Mouse (Mus musculus): ENCODE data around the gene Kif21b. TPM values are rescaled to one million over a fixed set of nuclear protein-coding genes. Genes with fewer than 3 reads are reported as not detected.
A peak's percentile ranks its signal among the peaks of the same experiment; 100 is the strongest.

Kif21b gene
- polyA plus RNA-seq, 1 experiment from 2014 or later = 1.1 TPM

GRCm38 (mm10) chr1:136128944-136129589 is 2.1 kb upstream of the Kif21b start:
- Histone ChIP-seq H3K4me2 (no peak overlapping the region), H3K27me3 (no peaks in the 10 kb centered on the region), H3K36me3 (no peaks in the 10 kb centered on the region), H3K4me3 (replicated peaks) (no peak overlapping the region), H3K9me3 (replicated peaks) (no peaks in the 10 kb centered on the region), H3K9ac (no peak overlapping the region), H3K4me1 (replicated peaks) (peaks cover 77% of the 10 kb centered on the region), H3K27ac (no peak overlapping the region; the same call in 1 of the 2 replicates)
- WGBS (ENCODE audit: insufficient replicate concordance) = 57% methylated on average over 4 of the region's 4 CpGs
- DNase-seq = no peak
- no peak for ATAC-seq (ENCODE audit: low read depth)

- Histone ChIP-seq H3K9ac (no peak overlapping the region), H3K4me1 (replicated peaks) (peaks cover 84% of the 10 kb centered on the region), H3K36me3 (no peaks in the 10 kb centered on the region), H3K27me3 (no peaks in the 10 kb centered on the region), H3K9me3 (replicated peaks) (no peaks in the 10 kb centered on the region), H3K27ac (no peak overlapping the region), H3K4me3 (replicated peaks) (no peak overlapping the region), H3K4me2 (peak overlapping the region; percentile 99; the same call in 1 of the 2 replicates)
- DNase-seq (no peak), ATAC-seq (ENCODE audit: low read depth) (no peak)
- 49% methylated on average over 3 of the region's 3 CpGs for WGBS (ENCODE audit: insufficient replicate concordance)
Measured at GRCm38 (mm10) chr1:136130107-136130506, 1.1 kb upstream of the Kif21b start.

GRCm38 (mm10) chr1:136131603-136132291 is 558 bp downstream of the Kif21b start:
- no peak for ATAC-seq (ENCODE audit: low read depth)
- peak overlapping the region; percentile 6; the same call in 1 of the 2 replicates for H3K27ac ChIP-seq

GRCm38 (mm10) chr1:136132386-136133201 is 1.4 kb downstream of the Kif21b start:
- DNase-seq (no peak), ATAC-seq (ENCODE audit: low read depth) (no peak)
- no peaks in the 10 kb centered on the region for H3K36me3 ChIP-seq
- H3K9ac ChIP-seq = peak overlapping the region; percentile 80
- no peaks in the 10 kb centered on the region for H3K9me3 ChIP-seq (replicated peaks)
- 35% methylated on average over 10 of the region's 10 CpGs for WGBS (ENCODE audit: insufficient replicate concordance)
- H3K4me2 ChIP-seq = peak overlapping the region; percentile 99
- H3K27ac ChIP-seq = no peak overlapping the region
- H3K4me3 ChIP-seq (replicated peaks) = peak overlapping the region; percentile 74
- no peaks in the 10 kb centered on the region for H3K27me3 ChIP-seq
- peaks cover 94% of the 10 kb centered on the region for H3K4me1 ChIP-seq (replicated peaks)

More at GRCm38 (mm10) chr1:136131603-136132291, 558 bp downstream of the Kif21b start:
- Histone ChIP-seq H3K4me3 (replicated peaks) (peak overlapping the region; percentile 74), H3K9ac (peak overlapping the region; percentile 80), H3K9me3 (replicated peaks) (no peaks in the 10 kb centered on the region), H3K36me3 (no peaks in the 10 kb centered on the region), H3K4me1 (replicated peaks) (peaks cover 91% of the 10 kb centered on the region), H3K4me2 (peak overlapping the region; percentile 99), H3K27me3 (no peaks in the 10 kb centered on the region)
- no peak for DNase-seq
- WGBS (ENCODE audit: insufficient replicate concordance) = under 1% methylated on average over 43 of the region's 43 CpGs

- peaks cover 97% of the 10 kb centered on the region for H3K4me1 ChIP-seq (replicated peaks)
- no peak for DNase-seq
- no peaks in the 10 kb centered on the region for H3K27me3 ChIP-seq
- no peaks in the 10 kb centered on the region for H3K36me3 ChIP-seq
- no peak for ATAC-seq (ENCODE audit: low read depth)
- H3K4me3 ChIP-seq (replicated peaks) = no peak overlapping the region
- H3K9ac ChIP-seq = peak overlapping the region; percentile 19; the same call in 1 of the 2 replicates
- H3K9me3 ChIP-seq (replicated peaks) = no peaks in the 10 kb centered on the region
- WGBS (ENCODE audit: insufficient replicate concordance) = 41% methylated on average over 13 of the region's 13 CpGs
- peak overlapping the region; percentile 84 for H3K27ac ChIP-seq
- peak overlapping the region; percentile 99 for H3K4me2 ChIP-seq
Measured at GRCm38 (mm10) chr1:136133570-136134240, 2.5 kb downstream of the Kif21b start.

GRCm38 (mm10) chr1:136134547-136134946 is 3.4 kb downstream of the Kif21b start:
- ATAC-seq (ENCODE audit: low read depth) (no peak), DNase-seq (no peak)
- Histone ChIP-seq H3K9me3 (replicated peaks) (no peaks in the 10 kb centered on the region), H3K4me3 (replicated peaks) (no peak overlapping the region), H3K36me3 (no peaks in the 10 kb centered on the region), H3K4me2 (peak overlapping the region; percentile 99), H3K27me3 (no peaks in the 10 kb centered on the region), H3K27ac (peak overlapping the region; percentile 84), H3K4me1 (replicated peaks) (peaks cover 97% of the 10 kb centered on the region), H3K9ac (peak overlapping the region; percentile 58)
- WGBS (ENCODE audit: insufficient replicate concordance) = 16% methylated on average over 2 of the region's 2 CpGs

GRCm38 (mm10) chr1:136135046-136135445 is 3.9 kb downstream of the Kif21b start:
- no peaks in the 10 kb centered on the region for H3K36me3 ChIP-seq
- ATAC-seq (ENCODE audit: low read depth) = peak; percentile 78
- peak; percentile 76 for DNase-seq
- H3K4me1 ChIP-seq (replicated peaks) = peaks cover 99% of the 10 kb centered on the region
- no peak overlapping the region for H3K4me3 ChIP-seq (replicated peaks)
- WGBS (ENCODE audit: insufficient replicate concordance) = 12% methylated on average over 1 of the region's 1 CpGs
- peak overlapping the region; percentile 84 for H3K27ac ChIP-seq
- peak overlapping the region; percentile 99 for H3K4me2 ChIP-seq
- H3K27me3 ChIP-seq = no peaks in the 10 kb centered on the region
- no peaks in the 10 kb centered on the region for H3K9me3 ChIP-seq (replicated peaks)
- H3K9ac ChIP-seq = peak overlapping the region; percentile 58

- no peak for ATAC-seq (ENCODE audit: low read depth)
- Histone ChIP-seq H3K4me2 (peak overlapping the region; percentile 99; the same call in 1 of the 2 replicates), H3K4me1 (replicated peaks) (peaks cover 99% of the 10 kb centered on the region), H3K9ac (peak overlapping the region; percentile 10; the same call in 1 of the 2 replicates), H3K9me3 (replicated peaks) (no peaks in the 10 kb centered on the region), H3K27ac (peak overlapping the region; percentile 84), H3K36me3 (no peaks in the 10 kb centered on the region), H3K4me3 (replicated peaks) (no peak overlapping the region), H3K27me3 (no peaks in the 10 kb centered on the region)
- WGBS (ENCODE audit: insufficient replicate concordance) = 70% methylated on average over 6 of the region's 6 CpGs
- DNase-seq = no peak
Measured at GRCm38 (mm10) chr1:136135777-136136444, 4.7 kb downstream of the Kif21b start.

GRCm38 (mm10) chr1:136136547-136136946 is 5.4 kb downstream of the Kif21b start:
- Histone ChIP-seq H3K4me2 (no peak overlapping the region), H3K36me3 (no peaks in the 10 kb centered on the region), H3K4me3 (replicated peaks) (no peak overlapping the region), H3K27me3 (no peaks in the 10 kb centered on the region), H3K9ac (no peak overlapping the region), H3K9me3 (replicated peaks) (no peaks in the 10 kb centered on the region), H3K27ac (peak overlapping the region; percentile 69), H3K4me1 (replicated peaks) (peaks cover 99% of the 10 kb centered on the region)
- ATAC-seq (ENCODE audit: low read depth) (no peak), DNase-seq (no peak)
- 71% methylated on average over 4 of the region's 4 CpGs for WGBS (ENCODE audit: insufficient replicate concordance)

GRCm38 (mm10) chr1:136137071-136137531 is 5.9 kb downstream of the Kif21b start:
- no peaks in the 10 kb centered on the region for H3K27me3 ChIP-seq
- WGBS (ENCODE audit: insufficient replicate concordance) = 56% methylated on average over 7 of the region's 7 CpGs
- H3K9ac ChIP-seq = no peak overlapping the region
- DNase-seq (no peak), ATAC-seq (ENCODE audit: low read depth) (no peak)
- no peak overlapping the region for H3K4me3 ChIP-seq (replicated peaks)
- H3K4me1 ChIP-seq (replicated peaks) = peaks cover 99% of the 10 kb centered on the region
- H3K9me3 ChIP-seq (replicated peaks) = no peaks in the 10 kb centered on the region
- no peak overlapping the region for H3K4me2 ChIP-seq
- H3K36me3 ChIP-seq = no peaks in the 10 kb centered on the region
- H3K27ac ChIP-seq = peak overlapping the region; percentile 69
